Mouse (Mus musculus) right cerebral cortex, postnatal 25 days (tissue): ENCODE data around the gene Rgcc.

Source experiments
- DNase-seq: peaks from one replicate; pipeline ENCODE4 v3.0.0; 2022

Rgcc gene

GRCm38 (mm10) chr14:79301466-79301875, at the start of gene Rgcc:
TSS of gene Rgcc (minus strand) at chr14:79301645.
- peak; percentile 90 for DNase-seq

GRCm38 (mm10) chr14:79346384-79346783, 44.9 kb upstream of the Rgcc start:
- no peak for DNase-seq

GRCm38 (mm10) chr14:79335613-79336012, 34.2 kb upstream of the Rgcc start:
- no peak for DNase-seq

GRCm38 (mm10) chr14:79331936-79332335, 30.5 kb upstream of the Rgcc start:
- no peak for DNase-seq

GRCm38 (mm10) chr14:79330944-79331561, 29.6 kb upstream of the Rgcc start:
- DNase-seq = no peak

- DNase-seq = no peak
Measured at GRCm38 (mm10) chr14:79327033-79327432, 25.6 kb upstream of the Rgcc start.

GRCm38 (mm10) chr14:79324112-79324840, 22.8 kb upstream of the Rgcc start:
- DNase-seq = no peak

GRCm38 (mm10) chr14:79321881-79322280, 20.4 kb upstream of the Rgcc start:
- no peak for DNase-seq

GRCm38 (mm10) chr14:79321152-79321551, 19.7 kb upstream of the Rgcc start:
- DNase-seq = no peak

GRCm38 (mm10) chr14:79317602-79318001, 16.2 kb upstream of the Rgcc start:
- no peak for DNase-seq

GRCm38 (mm10) chr14:79315877-79316276, 14.4 kb upstream of the Rgcc start:
- DNase-seq = no peak

GRCm38 (mm10) chr14:79314245-79315010, 13.0 kb upstream of the Rgcc start:
- DNase-seq = no peak

GRCm38 (mm10) chr14:79313439-79314175, 12.2 kb upstream of the Rgcc start:
- no peak for DNase-seq

GRCm38 (mm10) chr14:79312719-79313118, 11.3 kb upstream of the Rgcc start:
- no peak for DNase-seq

- DNase-seq = no peak
Measured at GRCm38 (mm10) chr14:79311918-79312454, 10.5 kb upstream of the Rgcc start.

GRCm38 (mm10) chr14:79309115-79309514, 7.7 kb upstream of the Rgcc start:
- DNase-seq = no peak

GRCm38 (mm10) chr14:79308364-79308763, 6.9 kb upstream of the Rgcc start:
- no peak for DNase-seq

GRCm38 (mm10) chr14:79307908-79308307, 6.5 kb upstream of the Rgcc start:
- DNase-seq = no peak

GRCm38 (mm10) chr14:79307138-79307537, 5.7 kb upstream of the Rgcc start:
- no peak for DNase-seq

- no peak for DNase-seq
Measured at GRCm38 (mm10) chr14:79304873-79305464, 3.5 kb upstream of the Rgcc start.

GRCm38 (mm10) chr14:79303150-79303549, 1.7 kb upstream of the Rgcc start:
- DNase-seq = no peak

- DNase-seq = peak; percentile 67
Measured at GRCm38 (mm10) chr14:79300641-79301350, 649 bp downstream of the Rgcc start.
